Mouse (Mus musculus): ENCODE results near the gene Kcnt1.
"Not testable (repeated sequence)": the region's sequence is repeated elsewhere in the genome, so short reads cannot be mapped to it uniquely, and the experiment has no call there.

Kcnt1 gene

DNA sequence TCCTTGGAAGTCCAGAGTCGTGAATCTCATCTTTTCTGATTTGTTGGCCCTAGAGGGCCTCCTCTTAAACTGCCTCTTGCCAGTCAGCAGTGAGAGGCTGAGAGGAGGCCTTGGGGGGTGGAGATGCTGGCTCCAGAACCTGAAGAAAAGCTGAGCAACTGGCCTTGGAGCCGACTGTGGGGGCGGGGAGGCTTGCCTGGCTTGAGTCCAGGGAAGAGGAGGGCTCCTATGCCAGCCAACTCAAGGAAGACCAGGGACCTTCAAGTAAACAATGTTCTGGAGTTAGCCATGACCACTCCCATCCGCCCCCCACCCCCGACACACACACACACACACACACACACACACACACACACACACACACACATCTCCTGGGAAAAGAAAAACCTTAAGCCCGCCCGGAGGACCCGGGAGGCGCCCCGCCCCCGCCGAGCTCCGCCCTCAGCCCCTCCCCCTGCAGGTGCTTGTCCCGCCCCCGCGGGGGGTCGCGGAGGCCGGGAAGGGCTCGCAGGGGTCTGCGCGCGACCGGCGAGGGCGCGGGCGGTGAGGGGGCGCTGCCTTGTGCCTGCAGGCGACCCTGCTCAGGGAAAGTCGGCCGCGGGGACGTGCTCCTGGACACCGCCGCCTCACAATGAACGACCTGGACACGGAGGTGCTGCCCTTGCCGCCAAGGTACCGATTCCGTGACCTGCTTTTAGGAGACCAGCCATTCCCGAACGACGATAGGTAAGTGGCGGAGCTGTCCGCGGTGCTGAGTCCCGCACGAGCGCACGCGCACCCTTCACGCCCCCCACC is at the start of gene Kcnt1:
Gene Kcnt1, plus strand, starts transcription at position 398 of the 795 bp plus-strand sequence.
- DNase-seq = peak; percentile 83 to 85

- DNase-seq = not testable (repeated sequence)
Observed at GRCm38 (mm10) chr2:25815748-25816147, 47.8 kb upstream of the Kcnt1 start, which contains the start of gene Glt6d1. TSS of gene Glt6d1 (minus strand) at chr2:25815848.

GRCm38 (mm10) chr2:25822806-25823205 is 40.7 kb upstream of the Kcnt1 start, which contains the start of gene Lcn9:
TSS of gene Lcn9 (plus strand) at chr2:25823153.
- peak; percentile 34 to 59 for DNase-seq

DNA sequence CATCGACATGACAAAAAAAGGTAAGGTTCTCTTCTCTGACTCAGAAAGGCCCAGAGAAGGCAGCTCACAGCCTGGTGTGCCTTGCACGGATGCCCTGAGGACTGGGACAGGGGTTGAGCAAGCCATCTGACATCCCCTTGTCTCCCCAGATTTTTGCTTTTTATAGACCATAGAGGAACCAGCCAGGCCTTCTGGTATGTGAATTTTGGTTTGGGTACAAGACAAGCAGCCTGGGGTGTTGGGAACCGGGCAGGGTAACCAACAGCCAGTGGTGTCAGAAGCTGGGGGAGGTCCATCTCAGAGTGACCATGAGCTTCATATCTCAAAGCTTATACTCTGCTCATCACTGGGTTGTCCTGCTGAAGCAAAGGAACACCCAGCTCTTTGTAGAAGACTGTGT is 38.8 kb upstream of the Kcnt1 start:
- DNase-seq = no peak

- no peak for DNase-seq
Observed at GRCm38 (mm10) chr2:25828344-25828947, 35.1 kb upstream of the Kcnt1 start.

DNA sequence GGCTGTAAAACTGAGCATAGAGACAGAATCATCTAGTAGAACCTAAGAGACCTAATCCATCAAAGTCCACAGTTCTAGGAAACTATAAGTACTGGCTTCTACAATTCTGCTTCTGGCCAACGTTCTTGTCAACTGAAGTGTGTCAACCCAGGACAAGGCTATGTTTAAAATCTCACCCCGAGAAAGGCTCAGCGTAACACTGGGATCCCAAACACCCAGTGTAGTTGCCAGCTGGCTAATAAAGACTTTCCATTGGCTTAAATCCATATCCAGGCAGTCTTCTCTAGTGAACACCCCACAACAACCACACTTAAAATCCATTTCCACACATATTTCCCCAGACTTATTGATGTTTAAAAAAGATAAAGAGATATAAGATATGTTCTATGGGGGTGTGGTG is 32.7 kb upstream of the Kcnt1 start:
- no peak for DNase-seq

DNA sequence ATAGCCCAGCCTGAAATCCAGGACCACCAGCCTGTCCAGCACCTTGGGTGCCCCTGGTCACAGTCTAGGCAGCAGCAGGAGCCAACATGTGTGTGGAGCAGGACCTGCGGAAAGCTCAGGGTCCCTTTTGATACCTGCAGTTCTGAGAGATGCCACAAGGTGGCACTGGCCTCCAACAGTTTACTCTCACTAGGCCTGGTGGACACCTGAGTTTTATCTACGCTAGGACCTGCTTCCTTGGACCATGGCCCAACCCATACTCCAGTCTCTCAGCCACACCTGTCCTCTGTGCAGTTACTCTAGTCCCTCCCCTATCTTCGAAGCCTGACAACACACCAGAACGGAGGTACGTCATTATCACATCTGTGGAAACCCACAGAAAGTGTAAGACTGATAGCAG is 27.2 kb upstream of the Kcnt1 start:
- DNase-seq = peak; percentile 95

DNA sequence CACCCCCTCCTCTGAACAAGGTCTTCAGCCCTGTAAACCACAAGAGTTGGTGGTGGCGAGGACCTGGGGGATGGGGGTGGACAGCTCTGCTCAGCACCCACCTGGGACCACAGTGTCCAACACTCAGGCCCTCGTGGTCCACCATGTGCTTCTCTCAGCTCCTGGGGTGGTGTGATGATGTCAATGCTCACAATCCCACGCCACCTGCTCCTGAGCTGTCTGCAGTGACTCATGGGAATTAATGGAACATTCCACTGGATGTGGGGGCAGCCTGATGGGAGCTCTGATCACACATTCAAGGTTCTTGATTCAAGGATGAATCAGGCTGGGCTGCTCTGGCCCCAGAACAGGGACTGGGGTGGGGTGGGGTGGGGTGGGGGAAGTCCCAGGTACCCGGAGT is 21.4 kb upstream of the Kcnt1 start:
- DNase-seq = no peak

DNA sequence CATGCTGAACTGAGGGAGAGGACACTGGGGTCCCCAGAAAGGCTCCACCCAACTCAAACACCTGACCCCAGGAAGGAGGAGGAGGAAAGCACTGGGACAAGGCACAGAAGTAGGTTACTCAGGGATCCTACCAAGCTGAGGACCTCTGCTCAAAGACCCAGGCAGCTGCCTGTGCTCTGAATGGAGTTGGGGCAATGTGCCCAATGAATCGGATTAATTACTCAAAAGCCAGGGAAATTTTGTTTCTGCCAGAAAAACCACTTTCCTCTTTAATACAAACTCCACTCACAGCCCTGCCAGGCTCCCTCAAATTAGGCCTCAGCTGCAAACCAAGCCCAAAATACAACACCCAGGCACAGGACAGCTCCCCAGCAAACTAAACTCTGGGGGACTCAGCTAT is 20.8 kb upstream of the Kcnt1 start:
- no peak for DNase-seq

DNA sequence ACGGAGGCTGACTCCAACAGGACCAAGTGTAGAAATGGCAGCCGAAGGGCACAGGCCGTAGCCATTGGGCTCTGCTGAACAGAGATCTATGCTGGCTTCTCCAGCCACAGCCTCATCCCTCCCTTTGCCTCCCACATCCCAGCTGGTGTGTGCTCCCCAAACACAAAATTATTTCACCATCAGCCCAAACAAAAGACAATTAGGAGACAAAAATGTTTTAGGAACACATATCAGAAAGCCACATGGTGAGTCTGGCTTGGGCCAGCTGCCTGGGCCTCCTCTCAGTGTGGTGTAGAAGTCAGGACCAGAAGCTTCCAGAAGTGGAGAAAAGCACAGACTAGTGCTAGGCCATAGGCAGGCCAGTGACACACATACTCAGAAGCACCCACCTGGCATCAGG is 19.4 kb upstream of the Kcnt1 start:
- DNase-seq = no peak

DNA sequence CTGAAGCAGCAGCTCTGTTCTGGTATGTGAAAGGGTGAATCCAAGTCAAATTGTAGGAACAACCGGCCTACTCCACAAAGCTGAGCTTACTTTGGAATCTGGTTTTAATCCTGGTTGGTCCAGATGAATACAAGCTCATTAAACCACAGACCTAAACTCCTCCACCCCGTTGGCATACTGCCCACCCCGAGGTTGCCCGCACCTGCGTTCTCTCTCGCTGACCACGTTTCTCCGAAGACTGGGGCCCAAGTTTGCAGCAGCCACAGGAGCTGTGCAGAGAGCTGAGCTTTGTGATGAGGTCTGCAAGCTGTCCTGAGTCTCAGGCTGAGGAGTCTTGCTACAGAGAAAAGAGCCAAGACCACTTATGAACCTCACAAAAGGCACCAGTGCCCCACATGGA is 17.0 kb upstream of the Kcnt1 start:
- DNase-seq = peak; percentile 32 to 60

- DNase-seq = no peak
Observed at GRCm38 (mm10) chr2:25847226-25847625, 16.3 kb upstream of the Kcnt1 start, which contains the start of gene Sohlh1. TSS of gene Sohlh1 (minus strand) at chr2:25847248.

GRCm38 (mm10) chr2:25850330-25850729 is 13.2 kb upstream of the Kcnt1 start:
- DNase-seq = peak; percentile 72 to 84

DNA sequence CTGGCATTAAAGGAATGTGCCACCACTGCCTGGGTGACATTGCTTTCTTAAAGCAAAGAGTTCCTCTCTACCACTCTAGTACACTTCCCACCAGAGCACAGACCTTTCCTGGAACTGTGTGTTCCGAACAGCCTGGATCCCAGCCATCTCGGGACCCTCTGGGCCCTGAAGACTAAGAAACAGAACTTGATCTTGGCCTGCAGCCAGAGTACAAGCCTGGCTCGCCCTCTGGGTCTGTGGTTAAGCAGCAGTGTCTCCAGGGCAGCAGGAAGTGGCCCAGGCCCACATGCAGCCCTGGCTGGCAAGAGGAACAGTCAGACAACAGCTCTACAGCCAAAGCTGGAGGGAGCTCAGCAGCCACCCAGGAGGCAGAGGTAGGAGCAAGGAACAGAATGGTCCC is 10.9 kb upstream of the Kcnt1 start:
- DNase-seq = peak; percentile 49 to 61

GRCm38 (mm10) chr2:25853998-25854397 is 9.5 kb upstream of the Kcnt1 start:
- DNase-seq = no peak

DNA sequence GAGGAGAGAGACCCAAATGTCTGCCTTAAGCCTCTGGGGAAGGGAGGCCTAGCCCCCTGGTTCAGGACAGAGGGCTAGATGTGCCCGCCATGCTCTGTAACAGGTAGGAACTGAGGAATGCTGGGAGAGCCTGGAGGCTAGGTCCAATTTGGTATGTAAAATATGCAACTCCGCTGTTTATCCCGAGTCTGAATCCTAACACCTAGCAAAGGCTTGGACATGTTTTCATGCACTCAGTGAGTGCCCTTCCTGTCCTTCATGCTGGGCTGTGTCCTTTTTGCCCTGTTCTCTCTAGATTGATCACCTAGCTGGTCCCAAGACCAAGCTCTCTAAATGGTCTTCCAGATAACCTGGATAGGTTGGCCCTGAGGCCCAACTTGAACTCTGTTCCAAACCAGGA is 3.6 kb upstream of the Kcnt1 start:
- no peak for DNase-seq

GRCm38 (mm10) chr2:25862038-25862437 is 1.5 kb upstream of the Kcnt1 start:
- DNase-seq = peak in 1 of 2 experiments; percentile 34

DNA sequence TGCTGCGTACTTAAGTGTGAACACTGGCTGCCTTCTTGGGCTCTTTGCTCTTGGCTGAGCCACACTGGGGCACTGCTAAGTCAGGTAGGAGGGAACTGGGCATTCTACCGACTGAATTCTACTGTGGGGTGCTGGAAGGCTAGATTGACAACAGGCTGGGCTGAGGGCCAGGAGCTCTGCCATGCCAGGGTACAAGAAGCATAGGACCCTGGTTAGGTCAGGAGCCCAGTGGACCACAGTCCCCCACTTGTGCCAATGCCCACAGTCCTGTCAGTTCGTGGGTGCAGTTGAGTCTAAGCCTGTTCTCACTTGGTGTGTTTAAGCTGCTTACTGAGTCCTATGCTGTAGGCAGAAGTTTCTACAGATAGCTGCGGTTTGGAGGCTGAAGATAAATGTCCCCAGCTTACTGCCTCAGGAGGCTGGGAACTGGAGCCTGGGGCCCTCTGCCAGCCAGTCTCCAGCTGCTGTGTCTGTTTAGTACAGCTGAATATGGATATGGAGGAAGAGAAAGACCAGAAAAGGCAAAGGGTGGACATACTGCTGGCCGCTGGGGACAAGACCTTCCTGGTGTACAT is 751 bp upstream of the Kcnt1 start:
- DNase-seq = peak; percentile 58 to 64

- peak; percentile 49 to 50 for DNase-seq
Observed at GRCm38 (mm10) chr2:25864230-25864629, 696 bp downstream of the Kcnt1 start.

- peak; percentile 62 to 72 for DNase-seq
Observed at GRCm38 (mm10) chr2:25865412-25865811, 1.9 kb downstream of the Kcnt1 start.

- DNase-seq = no peak
Observed at GRCm38 (mm10) chr2:25866656-25867055, 3.1 kb downstream of the Kcnt1 start.

DNA sequence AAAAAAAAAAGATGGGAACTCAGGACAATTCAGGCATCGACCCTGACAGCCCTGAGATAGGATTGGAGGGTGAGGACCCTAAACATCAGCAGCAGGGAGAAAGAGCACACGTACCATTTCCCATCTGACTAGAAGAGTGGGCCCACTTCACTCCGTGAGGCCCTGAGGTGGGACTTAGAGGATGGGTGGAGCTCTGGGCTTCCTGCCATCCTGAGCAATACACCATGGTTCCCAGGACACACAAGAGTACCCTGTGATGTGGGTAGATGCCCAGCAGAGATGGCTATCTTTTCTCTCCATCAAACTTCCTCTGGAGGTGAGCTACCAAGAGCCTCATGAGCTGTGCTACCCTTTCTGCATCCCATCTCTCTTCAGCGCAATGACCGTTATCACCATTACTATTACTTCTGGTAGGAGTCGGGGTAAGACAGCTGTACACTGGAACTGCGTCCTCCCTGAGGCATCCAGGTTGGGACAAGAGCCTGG is 13.8 kb downstream of the Kcnt1 start:
- peak in 1 of 2 experiments; percentile 23 for DNase-seq

DNA sequence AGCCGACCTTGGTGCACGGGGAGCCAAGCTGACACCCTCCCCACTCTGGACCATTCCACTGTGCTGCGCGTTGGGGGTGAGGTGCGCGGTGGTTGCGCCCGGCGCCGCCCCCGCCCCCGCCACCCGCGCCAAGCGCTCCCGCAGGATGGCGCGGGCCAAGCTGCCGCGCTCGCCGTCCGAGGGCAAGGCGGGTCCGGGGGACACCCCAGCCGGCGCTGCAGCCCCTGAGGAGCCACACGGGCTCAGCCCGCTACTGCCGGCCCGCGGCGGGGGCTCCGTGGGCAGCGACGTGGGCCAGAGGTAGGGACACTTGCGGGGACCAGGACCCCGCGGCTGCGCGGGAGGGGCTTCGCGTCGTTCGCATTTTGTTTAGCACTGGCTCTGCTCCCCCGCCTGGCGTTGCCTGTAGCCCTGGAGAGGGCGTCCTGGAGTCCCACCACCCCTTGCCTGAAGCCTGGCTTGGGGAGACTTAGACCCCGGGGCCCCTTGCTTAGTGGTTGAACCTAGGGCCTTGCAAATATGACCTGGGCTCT is 14.3 kb downstream of the Kcnt1 start:
- DNase-seq = peak; percentile 75 to 81
